Mouse (Mus musculus): Measurements from ENCODE around the gene Zkscan6.

- TF ChIP-seq POLR2A (IDR thresholded peaks at IDR 0.05; ENCODE audit: insufficient read length, low read depth) (peak; percentile 96), MYOG (IDR thresholded peaks at IDR 0.05; ENCODE audit: control insufficient read depth in 1 of 3, insufficient read depth in 1 of 3, insufficient read length in 2 of 3, low read depth in 2 of 3) (no peak), E2F4 (IDR thresholded peaks at IDR 0.05; ENCODE audit: insufficient read depth) (no peak), TCF12 (IDR thresholded peaks at IDR 0.05; ENCODE audit: insufficient read depth, poor library complexity, severe bottlenecking) (no peak)
These were observed 18.8 kb upstream of the Zkscan6 start, which contains the start of gene Map2k4 for GRCm38 (mm10) chr11:65788154-65788553.
